Mouse (Mus musculus) heart, adult 2 months (tissue): Measurements from ENCODE around the gene Wdr89.

Experiments used
- CTCF ChIP-seq: fragments of 200-600 bp; IDR thresholded peaks from 2 replicates; pipeline ENCODE4 v1.8.1; 2022; ENCODE audit warnings: antibody characterized with exemption, mild to moderate bottlenecking, moderate library complexity
- POLR2A ChIP-seq: fragments of 200-500 bp; IDR thresholded peaks from 2 replicates; pipeline ENCODE4 v1.6.1; 2011; ENCODE audit warnings: mild to moderate bottlenecking, low read depth, low read length, control low read depth; ENCODE audit not compliant: insufficient read depth

DNA sequence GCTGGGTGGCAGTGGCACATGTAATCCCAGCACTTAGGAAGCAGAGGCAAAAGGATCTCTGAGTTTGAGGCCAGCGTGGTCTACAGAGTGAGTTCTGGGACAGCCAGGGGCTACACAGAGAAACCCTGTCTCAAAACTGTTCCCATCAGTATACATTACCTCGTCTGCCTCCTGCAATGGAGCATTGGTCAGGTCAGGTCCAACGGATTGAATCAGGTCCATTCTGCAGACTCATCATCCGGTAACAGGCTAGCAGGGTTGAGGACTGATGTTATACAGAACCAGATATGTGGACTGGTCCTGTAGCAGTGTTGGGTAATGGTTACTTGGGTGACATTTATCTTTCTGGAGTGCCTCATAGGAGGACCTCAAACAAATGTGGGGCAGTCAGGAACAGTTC, 3.3 kb upstream of the Wdr89 start:
- TF ChIP-seq CTCF (no peak), POLR2A (no peak)
